Mouse (Mus musculus) hindbrain, embryonic 14.5 days (tissue): ENCODE measurements around the gene Ttyh2. TPM values are rescaled to one million over a fixed set of nuclear protein-coding genes. Genes with fewer than 3 reads are reported as not detected.
A peak's percentile ranks its signal among the peaks of the same experiment; 100 is the strongest.

ENCODE experiments used
- ATAC-seq: fragments of 200-750 bp; cut with Nextera tagmentation; 2 replicates; pipeline ENCODE4 v1.8.0; 2017; ENCODE audit warnings: moderate number of reproducible peaks, mild to moderate bottlenecking, moderate TSS enrichment, moderate library complexity; ENCODE audit not compliant: low FRiP score
- DNase-seq: peaks from one replicate; pipeline ENCODE4 v3.0.0-alpha.2; 2015; ENCODE audit warnings: low spot score
- H3K27ac ChIP-seq: fragments of 300-500 bp; sonication (generic); 2 replicates; pipeline ENCODE4 v1.5.1; 2014; ENCODE audit warnings: mild to moderate bottlenecking, moderate library complexity
- H3K27me3 ChIP-seq: fragments of 300-500 bp; sonication (generic); 2 replicates; pipeline ENCODE4 v1.6.1; 2014; ENCODE audit warnings: mild to moderate bottlenecking, low read length, mixed read lengths; ENCODE audit not compliant: control insufficient read depth, insufficient read depth
- H3K36me3 ChIP-seq: fragments of 300-500 bp; sonication (generic); replicated peaks from 2 replicates; pipeline ENCODE4 v1.6.1; 2014; ENCODE audit not compliant: control insufficient read depth, insufficient read depth
- H3K4me1 ChIP-seq: fragments of 300-500 bp; sonication (generic); replicated peaks from 2 replicates; pipeline ENCODE4 v1.6.1; 2014; ENCODE audit warnings: antibody characterized with exemption, low read length, mixed read lengths; ENCODE audit not compliant: control insufficient read depth, insufficient read depth
- H3K4me2 ChIP-seq: fragments of 300-500 bp; sonication (generic); replicated peaks from 2 replicates; pipeline ENCODE4 v1.6.1; 2014; ENCODE audit warnings: mild to moderate bottlenecking, moderate library complexity
- H3K4me3 ChIP-seq: fragments of 300-500 bp; sonication (generic); replicated peaks from 2 replicates; pipeline ENCODE4 v1.5.1; 2014; ENCODE audit warnings: mild to moderate bottlenecking, low read length
- H3K9ac ChIP-seq: fragments of 300-500 bp; sonication (generic); 2 replicates; pipeline ENCODE4 v1.6.1; 2014
- H3K9me3 ChIP-seq: fragments of 300-500 bp; sonication (generic); 2 replicates; pipeline ENCODE4 v1.6.1; 2016; ENCODE audit warnings: low read length; ENCODE audit not compliant: control insufficient read depth
- WGBS: fragments of 180-500 bp; shearing (Covaris S2); extraction: QIAGEN DNeasy Blood & Tissue Kit; methylation state at CpG from one replicate; pipeline ENCODE4 v1.1.7; 2014; 5-methylcytosine and 5-hydroxymethylcytosine counted together
- polyA plus RNA-seq: library from polyadenylated mRNA; unstranded; fragments of >200 nt; fragmentation: Nextera tagmentation; extraction: Ambion mirVana; gene quantifications from 2 replicates; pipeline ENCODE4 v1.2.1, GENCODE M21; 2014

Ttyh2 gene
- polyA plus RNA-seq, 1 experiment from 2014 or later: 35.1 TPM

- H3K9me3 ChIP-seq: no peaks in the 10 kb centered on the region
- H3K36me3 ChIP-seq: no peaks in the 10 kb centered on the region
- no peak overlapping the region for H3K9ac ChIP-seq
- DNase-seq (no peak), ATAC-seq (0 out of 2 replicates have a peak, but pooled peaks have one; percentile 9)
- no peaks in the 10 kb centered on the region for H3K27me3 ChIP-seq
- no peak overlapping the region for H3K4me3 ChIP-seq
- 76% methylated on average over 20 of the region's 20 CpGs for WGBS
- peaks cover 11% of the 10 kb centered on the region for H3K4me1 ChIP-seq
- H3K27ac ChIP-seq: no peak overlapping the region
- no peak overlapping the region for H3K4me2 ChIP-seq
These were observed 8.7 kb downstream of the Ttyh2 start for GRCm38 (mm10) chr11:114683722-114684621.

DNA sequence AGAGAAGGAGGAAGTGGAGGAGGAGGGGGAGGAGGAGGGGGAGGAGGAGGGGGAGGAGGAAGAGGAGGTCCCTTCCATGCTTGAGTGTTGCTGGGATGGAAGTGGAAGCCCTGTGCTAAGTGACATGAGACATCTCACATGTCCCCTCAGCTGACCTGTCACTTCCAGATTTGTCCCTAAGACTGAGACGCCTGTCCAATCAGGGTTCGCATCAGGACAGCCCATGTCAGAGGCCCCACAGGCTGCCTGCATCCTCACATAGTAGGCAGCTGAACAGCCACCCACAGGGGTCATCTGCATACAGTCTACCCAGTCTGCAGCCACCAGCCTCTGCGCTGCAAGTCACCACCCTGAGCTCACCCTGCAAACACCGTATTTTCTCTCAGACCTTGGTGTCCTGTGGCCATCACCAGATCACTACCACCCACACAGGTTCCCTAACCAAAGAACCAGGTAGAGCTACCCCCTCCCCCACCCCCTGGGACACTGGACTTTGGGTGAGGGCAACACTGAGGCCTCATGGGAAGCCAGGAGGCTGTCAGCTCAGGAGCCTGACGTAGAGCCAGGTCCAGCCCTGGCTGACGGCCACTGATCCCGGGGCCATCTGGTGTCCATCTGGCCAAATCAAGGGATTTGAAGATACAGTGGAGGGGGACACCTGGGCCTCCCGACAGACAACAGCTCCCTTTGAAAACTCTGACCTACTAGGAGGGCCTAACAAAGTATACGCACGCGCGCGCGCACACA is 9.6 kb downstream of the Ttyh2 start:
- no peak overlapping the region for H3K9ac ChIP-seq
- no peak overlapping the region for H3K4me3 ChIP-seq
- H3K4me1 ChIP-seq: peaks cover 5% of the 10 kb centered on the region
- no peak for DNase-seq
- 71% methylated on average over 14 of the region's 14 CpGs for WGBS
- H3K9me3 ChIP-seq: no peaks in the 10 kb centered on the region
- H3K27ac ChIP-seq: no peak overlapping the region
- no peaks in the 10 kb centered on the region for H3K36me3 ChIP-seq
- ATAC-seq: peak; percentile 28; the same call in 1 of the 2 replicates
- no peaks in the 10 kb centered on the region for H3K27me3 ChIP-seq
- H3K4me2 ChIP-seq: no peak overlapping the region

- no peak overlapping the region for H3K9ac ChIP-seq
- ATAC-seq (no peak), DNase-seq (no peak)
- no peak overlapping the region for H3K4me2 ChIP-seq
- H3K9me3 ChIP-seq: no peaks in the 10 kb centered on the region
- H3K27me3 ChIP-seq: no peaks in the 10 kb centered on the region
- H3K27ac ChIP-seq: no peak overlapping the region
- WGBS: 73% methylated on average over 9 of the region's 9 CpGs
- H3K36me3 ChIP-seq: no peaks in the 10 kb centered on the region
- H3K4me3 ChIP-seq: no peak overlapping the region
- H3K4me1 ChIP-seq: peaks cover under 1% of the 10 kb centered on the region; the same call in 1 of the 2 replicates
These were observed 10.4 kb downstream of the Ttyh2 start for GRCm38 (mm10) chr11:114685526-114686040.

DNA sequence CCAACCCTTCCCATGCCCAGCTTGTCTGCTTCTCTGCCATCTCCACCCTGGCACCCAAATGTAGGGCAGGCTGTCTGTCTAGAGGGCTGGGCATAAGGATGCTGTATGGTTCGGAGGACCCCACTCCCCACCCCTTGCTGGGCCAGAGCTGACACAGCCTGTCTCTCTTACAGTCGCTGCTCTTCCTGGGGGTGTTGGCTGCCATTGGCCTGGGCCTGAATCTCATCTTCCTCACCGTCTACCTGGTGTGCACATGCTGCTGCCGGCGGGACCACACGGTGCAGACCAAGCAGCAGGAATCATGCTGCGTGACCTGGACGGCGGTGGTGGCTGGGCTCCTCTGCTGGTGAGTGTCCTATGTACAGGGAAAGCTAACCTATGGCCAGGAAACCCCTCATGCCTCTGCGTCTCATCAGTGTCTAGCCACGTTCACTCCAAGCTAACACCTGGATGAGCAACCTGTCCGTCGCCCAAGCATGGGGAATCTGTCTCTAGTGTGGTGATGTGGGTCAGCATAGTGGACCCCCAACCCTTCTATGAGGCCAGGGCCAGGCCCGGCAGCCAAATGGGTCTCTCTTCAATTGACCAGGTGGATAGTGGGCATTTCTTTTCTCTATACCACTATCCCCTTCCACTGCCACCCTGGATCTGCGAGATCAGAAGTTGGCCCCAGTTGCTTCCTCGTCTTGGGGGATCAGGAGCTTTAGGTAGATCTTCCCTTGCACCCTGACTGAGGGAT is 11.2 kb downstream of the Ttyh2 start:
- H3K9ac ChIP-seq: no peak overlapping the region
- no peak overlapping the region for H3K4me2 ChIP-seq
- 95% methylated on average over 16 of the region's 16 CpGs for WGBS
- no peaks in the 10 kb centered on the region for H3K27me3 ChIP-seq
- no peak overlapping the region for H3K27ac ChIP-seq
- no peaks in the 10 kb centered on the region for H3K36me3 ChIP-seq
- H3K4me1 ChIP-seq: no peaks in the 10 kb centered on the region
- no peak for ATAC-seq
- DNase-seq: no peak
- no peaks in the 10 kb centered on the region for H3K9me3 ChIP-seq
- H3K4me3 ChIP-seq: no peak overlapping the region

DNA sequence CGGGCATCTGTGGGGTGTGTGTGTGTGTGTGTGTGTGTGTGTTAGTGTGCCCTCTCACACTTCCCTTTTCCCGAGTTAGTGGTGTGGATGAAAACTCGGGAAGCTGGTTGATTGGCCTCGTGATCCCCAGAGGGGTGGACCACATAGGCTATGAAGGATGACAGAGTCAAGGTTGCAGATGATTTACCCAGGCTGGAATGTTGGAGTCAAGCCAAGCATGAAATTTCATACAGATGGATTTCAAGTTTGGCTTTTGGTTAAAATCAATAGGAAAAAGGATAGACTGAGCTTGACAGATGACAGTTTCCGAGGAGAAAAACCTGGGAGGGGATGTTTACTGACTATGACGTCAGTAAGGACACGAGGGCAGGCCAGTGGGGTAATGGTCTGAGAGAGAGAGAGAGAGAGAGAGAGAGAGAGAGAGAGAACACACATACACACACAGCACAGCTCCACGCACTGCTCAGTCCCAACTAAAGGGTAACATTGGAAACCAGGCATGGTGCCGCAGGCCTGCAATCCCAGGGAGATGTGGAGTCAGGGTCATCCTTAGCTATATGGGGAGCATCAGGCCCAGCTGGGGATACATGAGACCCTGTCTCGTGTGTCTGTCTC is 12.4 kb downstream of the Ttyh2 start:
- WGBS: 54% methylated on average over 10 of the region's 10 CpGs
- DNase-seq: no peak
- Histone ChIP-seq H3K4me2 (no peak overlapping the region), H3K4me1 (no peaks in the 10 kb centered on the region), H3K27me3 (no peaks in the 10 kb centered on the region), H3K4me3 (no peak overlapping the region), H3K27ac (no peak overlapping the region), H3K9ac (no peak overlapping the region), H3K9me3 (no peaks in the 10 kb centered on the region), H3K36me3 (no peaks in the 10 kb centered on the region)
- no peak for ATAC-seq

DNA sequence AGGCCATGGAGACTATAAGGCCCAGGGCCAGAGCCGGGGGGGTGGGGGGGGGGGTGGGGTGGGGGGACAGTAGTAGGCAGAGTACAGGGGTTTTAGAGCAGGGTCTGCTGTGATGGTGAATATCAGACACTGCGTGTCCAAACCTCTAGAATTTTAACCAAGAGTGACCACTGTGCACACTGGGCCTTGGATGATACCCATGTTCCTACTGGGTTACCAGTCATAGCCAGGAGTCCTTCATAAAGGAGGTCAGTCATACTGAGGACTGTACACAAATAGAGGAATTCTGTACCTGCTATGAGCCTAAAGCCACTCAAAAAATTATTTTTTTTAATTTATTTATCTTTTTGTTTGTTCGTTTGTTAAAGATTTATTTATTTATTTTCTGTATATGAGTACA is 13.5 kb downstream of the Ttyh2 start:
- DNase-seq: no peak
- no peak overlapping the region for H3K4me2 ChIP-seq
- 91% methylated on average over 2 of the region's 3 CpGs for WGBS
- no peaks in the 10 kb centered on the region for H3K9me3 ChIP-seq
- no peaks in the 10 kb centered on the region for H3K36me3 ChIP-seq
- H3K27ac ChIP-seq: no peak overlapping the region
- ATAC-seq: no peak
- no peak overlapping the region for H3K9ac ChIP-seq
- H3K4me3 ChIP-seq: no peak overlapping the region
- no peaks in the 10 kb centered on the region for H3K4me1 ChIP-seq
- no peaks in the 10 kb centered on the region for H3K27me3 ChIP-seq

- H3K9me3 ChIP-seq: no peaks in the 10 kb centered on the region
- no peak for ATAC-seq
- 89% methylated on average over 15 of the region's 15 CpGs for WGBS
These were observed 15.0 kb downstream of the Ttyh2 start for GRCm38 (mm10) chr11:114690192-114690591.

GRCm38 (mm10) chr11:114691454-114692182 is 16.4 kb downstream of the Ttyh2 start:
- WGBS: 67% methylated on average over 6 of the region's 6 CpGs
- no peak for DNase-seq
- H3K27ac ChIP-seq: no peak overlapping the region
- H3K4me3 ChIP-seq: no peak overlapping the region
- H3K9ac ChIP-seq: no peak overlapping the region
- H3K27me3 ChIP-seq: no peaks in the 10 kb centered on the region
- H3K4me2 ChIP-seq: no peak overlapping the region
- H3K36me3 ChIP-seq: no peaks in the 10 kb centered on the region
- H3K4me1 ChIP-seq: no peaks in the 10 kb centered on the region
- H3K9me3 ChIP-seq: no peaks in the 10 kb centered on the region
- ATAC-seq: no peak

More at GRCm38 (mm10) chr11:114690192-114690591, 15.0 kb downstream of the Ttyh2 start:
- Histone ChIP-seq H3K4me1 (no peaks in the 10 kb centered on the region), H3K9ac (no peak overlapping the region), H3K27ac (no peak overlapping the region), H3K4me2 (no peak overlapping the region), H3K4me3 (no peak overlapping the region), H3K36me3 (no peaks in the 10 kb centered on the region), H3K27me3 (no peaks in the 10 kb centered on the region)
- no peak for DNase-seq
